Mouse (Mus musculus) MEL (cell line): ENCODE data around the gene Sirt4. TPM values are rescaled to one million over a fixed set of nuclear protein-coding genes. Genes with fewer than 3 reads are reported as not detected.

Experiments used
- DNase-seq: peaks from one replicate; pipeline ENCODE4 v3.0.0; 2011; ENCODE audit warnings: low read depth, low spot score
- H3K27ac ChIP-seq: 2 replicates; pipeline ENCODE4 v1.5.1; 2012; ENCODE audit warnings: low read depth, mild to moderate bottlenecking, control low read depth, low read length, moderate library complexity; ENCODE audit not compliant: control insufficient read depth
- H3K27me3 ChIP-seq, 2 experiments: fragments of 150-350 bp in 1 of 2; sonication (generic) in 1 of 2; 2 replicates each; pipeline ENCODE4 v1.6.1; 2012; ENCODE audit warnings: low read length in 2 of 2, mild to moderate bottlenecking in 2 of 2, improper control_type of control experiment in 1 of 2, moderate library complexity in 1 of 2; ENCODE audit not compliant: insufficient read depth in 2 of 2, control insufficient read depth in 1 of 2
- H3K36me3 ChIP-seq, 2 experiments: 2 replicates each; pipeline ENCODE4 v1.6.1; 2012 to 2014; ENCODE audit warnings: low read length in 2 of 2, improper control_type of control experiment in 1 of 2, inconsistent platforms in 1 of 2, mild to moderate bottlenecking in 1 of 2; ENCODE audit not compliant: insufficient read depth in 2 of 2, control insufficient read depth in 1 of 2
- H3K4me1 ChIP-seq, 2 experiments: fragments of 150-350 bp in 1 of 2; sonication (generic) in 1 of 2; 2 replicates each; pipeline ENCODE4 v1.6.1; 2012; ENCODE audit warnings: low read length in 2 of 2, improper control_type of control experiment in 1 of 2, mild to moderate bottlenecking in 1 of 2; ENCODE audit not compliant: insufficient read depth in 2 of 2, control insufficient read depth in 1 of 2
- H3K4me3 ChIP-seq, 2 experiments: fragments of 150-350 bp in 1 of 2; sonication (generic) in 1 of 2; 2 replicates each; pipeline ENCODE4 v1.5.1; 2012; ENCODE audit warnings: low read depth in 2 of 2, low read length in 2 of 2, mild to moderate bottlenecking in 2 of 2, moderate library complexity in 2 of 2, control low read depth in 1 of 2, improper control_type of control experiment in 1 of 2; ENCODE audit not compliant: control insufficient read depth in 1 of 2, insufficient read depth in 1 of 2
- H3K79me2 ChIP-seq: 2 replicates; pipeline ENCODE4 v1.6.1; 2012; ENCODE audit warnings: mild to moderate bottlenecking, low read length, moderate library complexity; ENCODE audit not compliant: control insufficient read depth, poor library complexity, insufficient read depth
- H3K9ac ChIP-seq: 2 replicates; pipeline ENCODE4 v1.6.1; 2012; ENCODE audit warnings: low read depth, mild to moderate bottlenecking, control low read depth, low read length, moderate library complexity; ENCODE audit not compliant: control insufficient read depth, poor library complexity, severe bottlenecking
- H3K9me3 ChIP-seq: fragments of 150-350 bp; sonication (generic); replicated peaks from 2 replicates; pipeline ENCODE4 v1.6.1; 2012; ENCODE audit warnings: mild to moderate bottlenecking, low read length, improper control_type of control experiment, moderate library complexity; ENCODE audit not compliant: insufficient read depth
- BHLHE40 ChIP-seq: IDR thresholded peaks from 2 replicates; pipeline ENCODE4 v1.6.1; 2012; ENCODE audit warnings: low read depth, mild to moderate bottlenecking, inconsistent platforms, low read length, improper control_type of control experiment, borderline replicate concordance
- CHD1 ChIP-seq: IDR thresholded peaks from 2 replicates; pipeline ENCODE4 v1.6.1; 2012; ENCODE audit warnings: low read depth, mild to moderate bottlenecking, inconsistent platforms, low read length, improper control_type of control experiment
- EP300 ChIP-seq, 2 experiments: IDR thresholded peaks; 2 replicates each; pipeline ENCODE4 v1.6.1; 2011; ENCODE audit warnings: improper control_type of control experiment in 2 of 2, low read length in 2 of 2, low read depth in 1 of 2, mild to moderate bottlenecking in 1 of 2
- GATA1 ChIP-seq: IDR thresholded peaks from 2 replicates; pipeline ENCODE4 v1.6.1; 2011; ENCODE audit warnings: low read depth, low read length, improper control_type of control experiment
- NELFE ChIP-seq: IDR thresholded peaks from 2 replicates; pipeline ENCODE4 v1.6.1; 2011; ENCODE audit warnings: low read depth, low read length, improper control_type of control experiment
- POLR2A ChIP-seq, 2 experiments: IDR thresholded peaks; 2 replicates each; pipeline ENCODE4 v1.6.1; 2011 to 2012; ENCODE audit warnings: low read length in 2 of 2, mild to moderate bottlenecking in 2 of 2, control low read depth in 1 of 2, improper control_type of control experiment in 1 of 2, low read depth in 1 of 2, moderate library complexity in 1 of 2; ENCODE audit not compliant: control insufficient read depth in 1 of 2, insufficient read depth in 1 of 2, poor library complexity in 1 of 2
- SMC3 ChIP-seq: IDR thresholded peaks from 2 replicates; pipeline ENCODE4 v1.6.1; 2011; ENCODE audit warnings: low read depth, low read length, improper control_type of control experiment
- TBP ChIP-seq: IDR thresholded peaks from 2 replicates; pipeline ENCODE4 v1.8.0; 2011; ENCODE audit warnings: low read depth, low read length, improper control_type of control experiment
- USF2 ChIP-seq, 2 experiments: IDR thresholded peaks; 2 replicates each; pipeline ENCODE4 v1.6.1; 2011 to 2012; ENCODE audit warnings: improper control_type of control experiment in 2 of 2, low read length in 2 of 2, borderline replicate concordance in 1 of 2, inconsistent platforms in 1 of 2, low read depth in 1 of 2, mild to moderate bottlenecking in 1 of 2; ENCODE audit not compliant: insufficient read depth in 1 of 2
- ZMIZ1 ChIP-seq: IDR thresholded peaks from 2 replicates; pipeline ENCODE4 v1.6.1; 2012; ENCODE audit warnings: low read depth, mild to moderate bottlenecking, inconsistent platforms, low read length, improper control_type of control experiment, moderate library complexity
- polyA plus RNA-seq, 2 experiments: library from polyadenylated mRNA; stranded (reverse) in 1 of 2; unstranded in 1 of 2; fragments of >175 nt in 1 of 2; fragments of >200 nt in 1 of 2; gene quantifications; 2 replicates each; pipeline versions ENCODE4 v1.2.1 to v1.2.4; 2012; ENCODE audit warnings: low replicate concordance in 2 of 2, low read depth in 1 of 2; ENCODE audit not compliant: insufficient read length in 2 of 2, insufficient read depth in 1 of 2, missing spikeins in 1 of 2
- total RNA-seq: library from RNA; depleted of rRNA; stranded (reverse); fragments of 300-350 nt; gene quantifications from 2 replicates; pipeline ENCODE4 v1.2.3, GENCODE M21; 2012

Sirt4 gene
- total and polyA plus RNA-seq, 3 experiments = 9.2 to 10.3 TPM; not detected in 1

- peak; percentile 27 for DNase-seq
- H3K4me3 ChIP-seq = no peak overlapping the region
- no peaks in the 10 kb centered on the region for H3K79me2 ChIP-seq
- H3K9ac ChIP-seq = no peak overlapping the region
- H3K36me3 ChIP-seq = peaks cover 0 to 6% of the 10 kb centered on the region in 2 experiments; a peak in 2 of 4 replicates
- no peak overlapping the region for H3K27ac ChIP-seq
- H3K9me3 ChIP-seq = no peaks in the 10 kb centered on the region
- H3K27me3 ChIP-seq = no peaks in the 10 kb centered on the region
- no peak for TF ChIP-seq GATA1
- TF ChIP-seq CHD1 = no peak
- no peak for TF ChIP-seq EP300 (IDR thresholded peaks at IDR 0.05; ENCODE audit: low read depth in 1 of 2, low read length in 2 of 2)
- TF ChIP-seq NELFE = no peak
- TF ChIP-seq TBP = no peak
- H3K4me1 ChIP-seq = peaks cover 0 to 10% of the 10 kb centered on the region in 2 experiments; a peak in 2 of 4 replicates
Observed at GRCm38 (mm10) chr5:115493441-115493840, 8.9 kb upstream of the Sirt4 start.

GRCm38 (mm10) chr5:115492711-115493335 lies 8.3 kb upstream of the Sirt4 start:
- Histone ChIP-seq H3K36me3 (peaks cover 0 to 8% of the 10 kb centered on the region in 2 experiments; a peak in 2 of 4 replicates), H3K9ac (no peak overlapping the region; the same call in 1 of the 2 replicates), H3K4me3 (no peak overlapping the region), H3K79me2 (no peaks in the 10 kb centered on the region), H3K27me3 (no peaks in the 10 kb centered on the region)
- TF ChIP-seq USF2 (IDR thresholded peaks at IDR 0.05; ENCODE audit: borderline replicate concordance in 1 of 2, insufficient read depth in 1 of 2, low read depth in 1 of 2, low read length in 2 of 2) (no peak), ZMIZ1 (no peak), SMC3 (no peak), TBP (no peak)
- TF ChIP-seq, all 39 proteins: peak for 0
- Histone ChIP-seq H3K27ac (no peak overlapping the region), H3K4me1 (peaks cover 0 to 10% of the 10 kb centered on the region in 2 experiments; a peak in 2 of 4 replicates), H3K9me3 (no peaks in the 10 kb centered on the region)
- peak; percentile 63 for DNase-seq

GRCm38 (mm10) chr5:115491771-115492322 lies 7.3 kb upstream of the Sirt4 start:
- Histone ChIP-seq H3K4me3 (peak overlapping the region; percentile 25 to 27), H3K27ac (peak overlapping the region; percentile 56), H3K4me1 (peaks cover 0 to 10% of the 10 kb centered on the region in 2 experiments; a peak in 2 of 4 replicates), H3K9ac (peak overlapping the region; percentile 35), H3K79me2 (no peaks in the 10 kb centered on the region), H3K36me3 (peaks cover 0 to 8% of the 10 kb centered on the region in 2 experiments; a peak in 2 of 4 replicates)
- DNase-seq = peak; percentile 75
- TF ChIP-seq POLR2A (IDR thresholded peaks at IDR 0.05; ENCODE audit: control insufficient read depth in 1 of 2, insufficient read depth in 1 of 2, low read depth in 1 of 2, low read length in 2 of 2, poor library complexity in 1 of 2) (peak in 1 of 2 experiments; percentile 46; a peak in 2 of 4 replicates), BHLHE40 (no peak)
- TF ChIP-seq, all 39 proteins: peak for 1
- no peaks in the 10 kb centered on the region for H3K9me3 ChIP-seq
- H3K27me3 ChIP-seq = no peaks in the 10 kb centered on the region
